Mouse (Mus musculus): ENCODE results near the gene Rab5c.

DNA sequence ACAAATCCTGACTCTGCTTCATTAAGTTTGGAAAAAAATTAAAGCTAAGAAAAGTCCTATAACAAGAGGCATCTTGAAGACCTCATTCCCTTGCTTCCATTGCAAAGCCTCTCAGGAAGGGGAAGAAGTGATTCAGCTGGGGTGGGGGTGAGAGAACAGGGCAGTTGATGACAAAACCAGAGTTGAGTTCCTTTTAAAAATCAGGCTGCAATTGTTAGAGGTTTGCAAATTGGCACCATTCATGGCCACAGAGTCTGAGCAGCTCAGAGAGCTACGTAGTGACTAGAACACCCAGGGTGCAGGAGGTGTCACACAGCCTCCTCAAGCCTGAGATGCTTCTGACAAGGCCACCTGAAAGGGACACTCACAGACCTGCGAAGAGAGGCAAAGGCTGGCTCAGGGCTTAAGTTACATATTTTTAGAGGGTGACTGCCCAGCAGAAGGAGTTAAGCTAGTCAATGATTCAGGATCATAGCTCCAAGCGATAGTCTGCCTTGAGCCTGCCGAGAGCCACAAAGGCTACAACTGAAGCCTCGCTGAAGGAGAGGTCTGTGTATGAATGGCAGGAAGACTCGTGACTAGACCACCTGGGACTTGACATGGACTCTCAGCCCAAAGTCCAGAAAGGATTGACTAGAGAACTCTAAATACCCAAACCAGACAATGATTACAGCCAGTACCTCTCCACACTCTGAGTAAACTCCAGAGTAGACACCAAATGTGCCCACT lies 7.4 kb downstream of the Rab5c start:
- no peak for TF ChIP-seq POLR2A (IDR thresholded peaks at IDR 0.05; ENCODE audit: low read depth, low read length)
- TF ChIP-seq CTCF (IDR thresholded peaks at IDR 0.05; ENCODE audit: extremely low read depth, insufficient read length, insufficient replicate concordance, low read depth, low read length), result no peak

Data from small intestine, adult 2 months (tissue).